Mouse (Mus musculus) liver, adult 2 months (tissue): ENCODE data around the gene Cfap54. TPM values are rescaled to one million over a fixed set of nuclear protein-coding genes. Genes with fewer than 3 reads are reported as not detected.

Experiments
- DNase-seq: peaks from one replicate; pipeline ENCODE4 v3.0.0-alpha.2; 2011; ENCODE audit warnings: low read depth, low spot score; ENCODE audit errors: extremely low read depth
- H3K27ac ChIP-seq: fragments of 200-500 bp; replicated peaks from 2 replicates; pipeline ENCODE4 v1.5.1; 2012; ENCODE audit warnings: low read depth, mild to moderate bottlenecking, control low read depth, inconsistent platforms, low read length; ENCODE audit not compliant: insufficient read depth
- H3K27me3 ChIP-seq: fragments of 200-500 bp; 2 replicates; pipeline ENCODE4 v1.6.1; 2012; ENCODE audit warnings: mild to moderate bottlenecking, moderate library complexity, low read length, inconsistent platforms; ENCODE audit not compliant: control insufficient read depth, insufficient read depth
- H3K36me3 ChIP-seq: fragments of 200-500 bp; 2 replicates; pipeline ENCODE4 v1.6.1; 2012; ENCODE audit warnings: low read length, inconsistent platforms; ENCODE audit not compliant: control insufficient read depth, insufficient read depth
- H3K4me1 ChIP-seq: fragments of 200-500 bp; 2 replicates; pipeline ENCODE4 v1.6.1; 2011; ENCODE audit warnings: low read length; ENCODE audit not compliant: control insufficient read depth, insufficient read depth
- H3K4me3 ChIP-seq: fragments of 200-500 bp; 2 replicates; pipeline ENCODE4 v1.5.1; 2011; ENCODE audit warnings: low read depth, mild to moderate bottlenecking, control low read depth, low read length, moderate library complexity; ENCODE audit not compliant: insufficient read depth
- H3K79me2 ChIP-seq: fragments of 200-500 bp; 2 replicates; pipeline ENCODE4 v1.6.1; 2012; ENCODE audit warnings: inconsistent platforms, mild to moderate bottlenecking, low read length, moderate library complexity; ENCODE audit not compliant: control insufficient read depth, insufficient read depth
- H3K9ac ChIP-seq: fragments of 200-500 bp; 2 replicates; pipeline ENCODE4 v1.6.1; 2012; ENCODE audit warnings: low read depth, mild to moderate bottlenecking, control low read depth, inconsistent platforms, low read length
- CTCF ChIP-seq: fragments of 200-500 bp; IDR thresholded peaks from 2 replicates; pipeline ENCODE4 v1.5.1; 2011; ENCODE audit warnings: low read depth, low read length, control low read depth
- POLR2A ChIP-seq: fragments of 200-500 bp; IDR thresholded peaks from 2 replicates; pipeline ENCODE4 v1.6.1; 2011; ENCODE audit warnings: low read length, control low read depth; ENCODE audit not compliant: insufficient read depth; ENCODE audit errors: extremely low read depth
- WGBS: fragments of 180-500 bp; shearing (Covaris S2); methylation state at CpG from one replicate; pipeline ENCODE4 v1.1.7; 2018; 5-methylcytosine and 5-hydroxymethylcytosine counted together
- polyA plus RNA-seq: library from polyadenylated mRNA; depleted of rRNA; stranded (reverse); fragments of >200 nt; gene quantifications from 2 replicates; pipeline ENCODE4 v1.2.3, GENCODE M21; 2012
- total RNA-seq: library from RNA; depleted of rRNA; stranded (reverse); fragments of >200 nt; gene quantifications from 2 replicates; pipeline ENCODE4 v1.2.3, GENCODE M21; 2014

Gene Cfap54
- total and polyA plus RNA-seq, 2 experiments: 0.27 to 0.65 TPM

DNA sequence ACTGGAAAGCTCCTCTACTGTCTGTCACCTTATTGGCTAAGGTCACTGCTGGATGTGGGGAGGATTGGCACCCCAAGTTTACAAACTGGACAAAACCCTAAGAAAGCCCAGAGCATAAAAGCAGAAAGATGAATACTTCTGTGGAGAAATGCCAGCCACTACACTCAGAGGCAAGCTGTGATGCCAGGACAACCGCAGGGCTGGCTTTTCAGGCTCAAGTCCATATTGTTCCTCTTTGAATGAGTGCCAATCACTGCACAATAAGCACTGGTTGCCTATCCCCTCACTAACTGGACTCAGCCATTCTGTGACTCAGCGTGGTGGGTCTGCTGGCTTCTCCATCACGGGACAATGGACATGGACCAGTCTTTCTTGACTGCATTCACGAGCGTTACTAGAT lies 243.8 kb downstream of the Cfap54 start:
- no peak overlapping the region for H3K4me3 ChIP-seq
- no peaks in the 10 kb centered on the region for H3K36me3 ChIP-seq
- no peaks in the 10 kb centered on the region for H3K4me1 ChIP-seq
- TF ChIP-seq CTCF: no peak
- TF ChIP-seq POLR2A: no peak
- H3K79me2 ChIP-seq: no peaks in the 10 kb centered on the region
- H3K9ac ChIP-seq: no peak overlapping the region
- no peak for DNase-seq
- no peak overlapping the region for H3K27ac ChIP-seq
- 90% methylated on average over 5 of the region's 5 CpGs for WGBS
- no peaks in the 10 kb centered on the region for H3K27me3 ChIP-seq

DNA sequence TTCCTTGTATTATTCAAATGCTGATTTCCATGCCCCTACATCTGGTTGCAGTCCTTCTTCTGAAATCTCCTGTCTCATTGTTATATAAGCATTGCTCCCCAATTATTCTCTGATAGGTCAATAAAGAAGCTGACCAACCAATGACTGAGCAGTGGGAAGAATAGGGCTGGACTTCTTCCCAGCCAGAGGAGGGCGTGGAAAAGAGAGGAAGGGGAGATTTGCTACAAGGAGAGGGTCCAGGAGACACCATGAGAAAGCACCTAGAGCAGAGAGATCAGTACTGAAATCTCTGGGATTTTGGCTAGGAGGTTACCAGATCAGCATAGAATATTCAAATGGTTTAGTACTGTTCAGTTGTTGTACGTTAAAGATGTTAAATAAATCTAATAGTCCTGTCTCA lies 244.4 kb downstream of the Cfap54 start:
- Histone ChIP-seq H3K27me3 (no peaks in the 10 kb centered on the region), H3K27ac (no peak overlapping the region), H3K36me3 (no peaks in the 10 kb centered on the region), H3K4me3 (no peak overlapping the region), H3K9ac (no peak overlapping the region), H3K4me1 (no peaks in the 10 kb centered on the region), H3K79me2 (no peaks in the 10 kb centered on the region)
- 82% methylated on average over 2 of the region's 2 CpGs for WGBS
- no peak for DNase-seq
- TF ChIP-seq CTCF (no peak), POLR2A (no peak)

DNA sequence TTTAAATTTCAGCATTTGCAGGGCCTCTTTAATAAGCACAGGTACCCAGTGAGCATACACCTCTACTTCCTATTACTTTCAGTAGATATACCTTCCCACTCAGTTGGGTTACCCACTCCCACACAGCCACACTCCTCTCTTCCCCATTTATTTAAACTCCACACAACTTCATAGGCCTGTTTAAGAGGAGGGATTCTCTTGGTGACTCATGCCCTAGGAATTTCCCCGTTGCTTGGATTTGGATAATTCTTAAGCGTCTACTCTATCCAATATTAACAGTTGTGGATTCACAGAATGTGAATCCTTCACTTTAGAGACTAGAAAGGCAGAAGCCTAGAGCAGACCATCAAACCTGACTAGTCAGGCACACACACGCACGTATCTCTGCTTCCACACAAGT lies 259.9 kb downstream of the Cfap54 start:
- no peak overlapping the region for H3K27ac ChIP-seq
- no peak overlapping the region for H3K9ac ChIP-seq
- no peaks in the 10 kb centered on the region for H3K36me3 ChIP-seq
- no peaks in the 10 kb centered on the region for H3K27me3 ChIP-seq
- TF ChIP-seq CTCF: no peak
- no peak for TF ChIP-seq POLR2A
- H3K79me2 ChIP-seq: no peaks in the 10 kb centered on the region
- no peaks in the 10 kb centered on the region for H3K4me1 ChIP-seq
- no peak for DNase-seq
- WGBS: 78% methylated on average over 4 of the region's 4 CpGs
- H3K4me3 ChIP-seq: no peak overlapping the region

DNA sequence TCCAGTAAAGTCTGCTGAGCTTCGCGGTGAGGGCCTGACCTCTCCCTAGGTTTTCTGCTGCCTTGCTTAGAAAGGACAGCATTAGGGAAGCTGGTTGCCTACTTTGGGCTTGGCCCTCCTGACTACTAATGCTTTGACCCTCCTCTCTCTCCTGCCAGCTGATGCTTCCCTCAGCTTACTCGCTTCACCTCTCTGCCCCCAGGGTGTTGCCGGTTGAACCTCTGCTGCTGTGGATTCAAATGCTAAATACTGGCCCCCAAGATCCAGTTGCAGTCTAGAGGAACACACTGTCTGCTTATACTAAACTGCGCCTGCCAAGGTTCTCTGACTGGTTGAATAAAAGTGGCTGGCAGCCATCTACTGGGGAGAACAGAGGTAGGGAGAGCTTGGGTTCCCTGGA lies 263.2 kb downstream of the Cfap54 start:
- DNase-seq: no peak

DNA sequence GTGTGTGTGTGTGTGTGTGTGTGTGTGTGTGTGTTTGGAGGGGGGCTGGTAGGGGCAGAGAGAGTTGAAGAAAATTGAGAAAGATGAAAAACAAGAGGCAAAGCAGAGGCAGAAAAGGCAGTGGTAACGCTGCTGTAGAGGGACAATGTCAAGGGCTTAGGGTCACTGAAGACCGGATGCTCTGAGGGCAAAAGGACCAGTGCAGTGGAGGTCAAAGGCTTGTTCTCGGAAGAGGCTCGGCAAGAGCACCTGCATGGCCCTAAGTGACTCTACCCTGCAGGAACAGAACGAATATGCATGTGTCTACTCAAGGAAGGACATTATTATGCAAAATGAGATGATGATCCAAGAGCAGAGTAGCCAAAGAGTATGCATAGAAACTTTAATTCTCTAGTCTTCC lies 264.5 kb downstream of the Cfap54 start:
- no peak overlapping the region for H3K4me3 ChIP-seq
- H3K9ac ChIP-seq: no peak overlapping the region
- no peak for TF ChIP-seq CTCF
- TF ChIP-seq POLR2A: no peak
- H3K36me3 ChIP-seq: no peaks in the 10 kb centered on the region
- H3K79me2 ChIP-seq: no peaks in the 10 kb centered on the region
- WGBS: 74% methylated on average over 5 of the region's 5 CpGs
- H3K4me1 ChIP-seq: no peaks in the 10 kb centered on the region
- no peak for DNase-seq
- no peaks in the 10 kb centered on the region for H3K27me3 ChIP-seq
- H3K27ac ChIP-seq: no peak overlapping the region

More for the DNA sequence above, 263.2 kb downstream of the Cfap54 start:
- Histone ChIP-seq H3K4me1 (no peaks in the 10 kb centered on the region), H3K27me3 (no peaks in the 10 kb centered on the region), H3K4me3 (no peak overlapping the region), H3K36me3 (no peaks in the 10 kb centered on the region), H3K79me2 (no peaks in the 10 kb centered on the region), H3K9ac (no peak overlapping the region), H3K27ac (no peak overlapping the region)
- TF ChIP-seq POLR2A (no peak), CTCF (no peak)
- WGBS: 60% methylated on average over 5 of the region's 5 CpGs

DNA sequence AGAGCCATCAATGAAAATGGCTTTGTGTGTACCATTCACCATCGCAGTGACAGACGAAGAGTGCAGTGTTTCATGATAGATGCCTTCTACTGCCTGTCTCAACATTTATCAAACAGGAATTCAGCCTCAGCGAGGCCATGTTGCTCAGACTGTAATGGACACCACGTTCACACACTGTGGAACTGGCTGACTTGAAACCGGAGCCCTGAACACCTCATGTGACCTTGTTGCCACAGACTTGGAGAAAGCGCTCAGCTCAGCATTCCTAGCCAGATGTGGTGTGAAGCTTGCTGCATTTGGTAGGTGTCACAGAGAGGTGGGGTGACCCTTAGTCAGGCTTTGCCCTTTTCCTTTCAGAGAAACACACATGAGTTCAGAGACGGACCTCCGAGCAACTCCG lies 270.5 kb downstream of the Cfap54 start:
- no peak overlapping the region for H3K27ac ChIP-seq
- WGBS: 91% methylated on average over 9 of the region's 9 CpGs

More for the DNA sequence above, 270.5 kb downstream of the Cfap54 start:
- no peaks in the 10 kb centered on the region for H3K27me3 ChIP-seq
- no peaks in the 10 kb centered on the region for H3K79me2 ChIP-seq
- no peak overlapping the region for H3K4me3 ChIP-seq
- no peak overlapping the region for H3K9ac ChIP-seq
- no peaks in the 10 kb centered on the region for H3K4me1 ChIP-seq
- TF ChIP-seq CTCF (no peak), POLR2A (no peak)
- H3K36me3 ChIP-seq: no peaks in the 10 kb centered on the region
- no peak for DNase-seq
